Mouse (Mus musculus): ENCODE results near the gene Dgcr6. TPM values are rescaled to one million over a fixed set of nuclear protein-coding genes. Genes with fewer than 3 reads are reported as not detected.

Dgcr6 gene
- polyA plus RNA-seq, 1 experiment from 2014 or later, result 167 TPM

GRCm38 (mm10) chr16:18103366-18103765 is 50.7 kb downstream of the Dgcr6 start:
- H3K27ac ChIP-seq (replicated peaks), result no peak overlapping the region
- no peak overlapping the region for H3K9ac ChIP-seq (replicated peaks)
- no peaks in the 10 kb centered on the region for H3K4me1 ChIP-seq
- H3K36me3 ChIP-seq, result no peaks in the 10 kb centered on the region
- no peak for ATAC-seq (replicated peaks)
- H3K27me3 ChIP-seq, result no peaks in the 10 kb centered on the region
- no peaks in the 10 kb centered on the region for H3K9me3 ChIP-seq
- no peak overlapping the region for H3K4me3 ChIP-seq
- WGBS, result 82% methylated on average over 1 of the region's 1 CpGs
- no peak overlapping the region for H3K4me2 ChIP-seq (replicated peaks)

DNA sequence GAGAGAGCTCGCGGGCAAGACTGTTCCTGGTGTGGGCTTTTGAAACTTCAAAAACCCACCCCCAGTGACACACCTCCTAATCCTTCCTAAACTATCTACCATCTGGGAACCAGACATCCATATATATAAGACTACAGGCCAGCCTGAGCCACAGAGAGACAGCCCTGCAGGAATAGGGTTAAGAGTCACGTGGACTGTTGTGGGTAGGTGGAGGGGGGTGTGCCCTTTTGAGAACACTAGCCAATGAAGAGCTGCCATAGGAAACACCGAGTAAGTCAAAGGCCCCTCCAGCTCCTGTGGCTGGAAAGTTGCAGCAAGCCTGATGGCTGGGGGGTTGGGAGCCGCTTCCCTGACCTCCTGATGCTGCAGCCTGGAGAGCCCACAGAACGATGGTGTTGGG is 51.1 kb downstream of the Dgcr6 start:
- Histone ChIP-seq H3K9me3 (no peaks in the 10 kb centered on the region), H3K27me3 (no peaks in the 10 kb centered on the region), H3K27ac (replicated peaks) (no peak overlapping the region), H3K9ac (replicated peaks) (no peak overlapping the region), H3K4me2 (replicated peaks) (no peak overlapping the region), H3K36me3 (no peaks in the 10 kb centered on the region), H3K4me3 (no peak overlapping the region), H3K4me1 (no peaks in the 10 kb centered on the region)
- 36% methylated on average over 6 of the region's 6 CpGs for WGBS
- ATAC-seq (replicated peaks), result no peak

GRCm38 (mm10) chr16:18108221-18108966 is 55.7 kb downstream of the Dgcr6 start:
- Histone ChIP-seq H3K27ac (replicated peaks) (no peak overlapping the region), H3K9ac (replicated peaks) (no peak overlapping the region), H3K4me2 (replicated peaks) (no peak overlapping the region), H3K4me3 (no peak overlapping the region), H3K4me1 (no peaks in the 10 kb centered on the region), H3K36me3 (no peaks in the 10 kb centered on the region), H3K27me3 (no peaks in the 10 kb centered on the region), H3K9me3 (no peaks in the 10 kb centered on the region; the same call in 1 of the 2 replicates)
- ATAC-seq (replicated peaks), result peak; percentile 59
- 59% methylated on average over 5 of the region's 5 CpGs for WGBS

DNA sequence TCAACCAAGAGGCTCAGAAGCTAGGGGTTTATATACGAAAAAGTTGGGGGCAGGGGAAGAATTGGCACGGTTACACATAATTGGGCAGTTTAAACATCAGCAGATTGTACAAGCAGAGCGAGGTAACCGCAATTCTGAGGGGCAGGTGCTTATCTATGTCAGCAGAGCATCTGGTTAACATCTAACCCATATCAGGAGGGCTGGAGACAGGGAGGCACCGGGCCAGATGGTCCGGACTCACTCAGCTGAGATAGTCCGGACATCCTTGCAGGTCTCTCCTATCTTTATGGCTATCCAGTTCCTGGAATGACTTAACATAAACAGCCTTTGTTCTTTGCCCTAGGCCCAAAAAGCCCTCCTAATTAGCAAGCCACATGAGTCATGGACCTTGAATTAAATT is 58.4 kb downstream of the Dgcr6 start:
- H3K36me3 ChIP-seq, result no peaks in the 10 kb centered on the region
- H3K27me3 ChIP-seq, result no peaks in the 10 kb centered on the region
- H3K4me2 ChIP-seq (replicated peaks), result no peak overlapping the region
- ATAC-seq (replicated peaks), result no peak
- no peaks in the 10 kb centered on the region; the same call in 1 of the 2 replicates for H3K9me3 ChIP-seq
- H3K27ac ChIP-seq (replicated peaks), result no peak overlapping the region
- H3K4me1 ChIP-seq, result no peaks in the 10 kb centered on the region
- WGBS, result 81% methylated on average over 7 of the region's 7 CpGs
- no peak overlapping the region for H3K4me3 ChIP-seq
- no peak overlapping the region for H3K9ac ChIP-seq (replicated peaks)

DNA sequence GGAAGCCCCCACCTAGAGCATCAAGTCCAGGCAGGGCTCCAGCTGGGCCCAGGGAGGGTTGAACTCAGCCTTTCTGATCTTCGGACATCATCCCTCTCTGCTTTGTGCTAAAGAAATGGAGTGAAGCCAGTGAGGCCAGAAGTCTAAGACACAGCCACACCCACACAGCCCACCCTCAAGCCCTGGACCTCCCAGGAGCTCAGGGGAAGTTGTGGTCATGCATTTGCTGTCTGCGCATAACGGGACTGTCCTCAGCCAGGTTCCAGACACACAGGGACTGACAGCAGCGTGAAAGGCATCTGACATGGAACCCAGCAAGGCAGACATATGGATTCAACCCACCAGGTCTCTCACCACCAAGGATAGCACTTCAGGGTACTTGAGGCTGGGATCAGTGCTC is 63.8 kb downstream of the Dgcr6 start:
- ATAC-seq (replicated peaks), result no peak
- Histone ChIP-seq H3K9me3 (no peaks in the 10 kb centered on the region), H3K36me3 (no peaks in the 10 kb centered on the region), H3K4me2 (replicated peaks) (no peak overlapping the region), H3K27ac (replicated peaks) (no peak overlapping the region), H3K4me1 (peaks cover 8% of the 10 kb centered on the region), H3K27me3 (no peaks in the 10 kb centered on the region), H3K9ac (replicated peaks) (no peak overlapping the region), H3K4me3 (no peak overlapping the region)
- 81% methylated on average over 4 of the region's 4 CpGs for WGBS

DNA sequence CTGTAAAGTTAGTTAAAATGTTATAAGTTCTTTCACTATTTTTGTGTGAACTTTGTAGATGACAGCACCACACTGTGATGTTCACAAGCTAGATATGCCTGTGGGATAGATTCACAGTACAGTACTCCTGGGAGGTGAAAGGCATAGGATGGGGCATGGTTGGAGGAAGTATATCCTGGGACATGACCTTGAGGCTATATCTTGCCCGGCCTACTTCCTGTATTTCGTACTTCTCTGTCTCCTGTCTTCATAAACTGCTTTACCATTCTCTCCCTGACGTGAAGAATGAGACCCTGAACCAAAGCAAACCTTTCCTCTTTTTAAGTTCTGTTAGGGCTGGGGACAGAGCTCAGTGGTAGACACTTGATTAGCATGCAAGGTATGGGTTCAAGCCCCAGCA is 65.6 kb downstream of the Dgcr6 start:
- Histone ChIP-seq H3K9ac (replicated peaks) (no peak overlapping the region), H3K27ac (replicated peaks) (no peak overlapping the region), H3K4me1 (peaks cover 8% of the 10 kb centered on the region), H3K27me3 (no peaks in the 10 kb centered on the region), H3K36me3 (no peaks in the 10 kb centered on the region), H3K4me2 (replicated peaks) (no peak overlapping the region), H3K4me3 (no peak overlapping the region), H3K9me3 (no peaks in the 10 kb centered on the region)
- 90% methylated on average over 3 of the region's 3 CpGs for WGBS
- ATAC-seq (replicated peaks), result no peak

- WGBS, result 15% methylated on average over 8 of the region's 8 CpGs
- no peak overlapping the region for H3K9ac ChIP-seq (replicated peaks)
- peak; percentile 82 for ATAC-seq (replicated peaks)
- H3K36me3 ChIP-seq, result no peaks in the 10 kb centered on the region
- no peaks in the 10 kb centered on the region for H3K27me3 ChIP-seq
- peak overlapping the region; percentile 38 for H3K27ac ChIP-seq (replicated peaks)
- H3K4me3 ChIP-seq, result no peak overlapping the region
- peaks cover 8% of the 10 kb centered on the region for H3K4me1 ChIP-seq
- H3K9me3 ChIP-seq, result no peaks in the 10 kb centered on the region
- H3K4me2 ChIP-seq (replicated peaks), result no peak overlapping the region
Measured at GRCm38 (mm10) chr16:18119031-18119730, 66.5 kb downstream of the Dgcr6 start.

Other genes with a start within 250 kb of the Dgcr6 start
- gene B830017H08Rik, start 219.7 kb upstream of the Dgcr6 start, polyA plus RNA-seq (2015; fragmentation: Nextera tagmentation; extraction: Ambion mirVana), result 0.93 and 1.3 TPM in 2 replicates
- gene Car15, start 214.5 kb upstream of the Dgcr6 start, polyA plus RNA-seq (2015; fragmentation: Nextera tagmentation; extraction: Ambion mirVana), result 4.8 and 5.7 TPM in 2 replicates
- 0.23 and 0.67 TPM in 2 replicates for gene Gm20518, start 161.2 kb upstream of the Dgcr6 start, polyA plus RNA-seq (2015; fragmentation: Nextera tagmentation; extraction: Ambion mirVana)
- 0.08 and 0.09 TPM in 2 replicates for gene Tssk1, start 158.6 kb upstream of the Dgcr6 start, polyA plus RNA-seq (2015; fragmentation: Nextera tagmentation; extraction: Ambion mirVana)
- gene Dgcr2, start 154.3 kb upstream of the Dgcr6 start, polyA plus RNA-seq (2015; fragmentation: Nextera tagmentation; extraction: Ambion mirVana), result 99.8 and 99.9 TPM in 2 replicates
- gene Tssk2, start 154.2 kb upstream of the Dgcr6 start, polyA plus RNA-seq (2015; fragmentation: Nextera tagmentation; extraction: Ambion mirVana), result not detected in 2 replicates
- 53.5 and 58.1 TPM in 2 replicates for gene Ess2, start 141.5 kb upstream of the Dgcr6 start, polyA plus RNA-seq (2015; fragmentation: Nextera tagmentation; extraction: Ambion mirVana)
- gene Gsc2, start 137.8 kb upstream of the Dgcr6 start, polyA plus RNA-seq (2015; fragmentation: Nextera tagmentation; extraction: Ambion mirVana), result 0.19 TPM in 1 of 2 replicates, not detected in the other
- 139 and 145 TPM in 2 replicates for gene Slc25a1, start 124.6 kb upstream of the Dgcr6 start, polyA plus RNA-seq (2015; fragmentation: Nextera tagmentation; extraction: Ambion mirVana)
- gene Vpreb2, start 72.4 kb upstream of the Dgcr6 start, polyA plus RNA-seq (2015; fragmentation: Nextera tagmentation; extraction: Ambion mirVana), result not detected in 2 replicates
- 2.9 and 3.7 TPM in 2 replicates for gene Prodh, start 37.3 kb downstream of the Dgcr6 start, polyA plus RNA-seq (2015; fragmentation: Nextera tagmentation; extraction: Ambion mirVana)
- 18.1 and 21.9 TPM in 2 replicates for gene Rtn4r, start 74.8 kb downstream of the Dgcr6 start, polyA plus RNA-seq (2015; fragmentation: Nextera tagmentation; extraction: Ambion mirVana)
- 0.27 TPM in 1 of 2 replicates, not detected in the other for gene Ccdc188, start 165.0 kb downstream of the Dgcr6 start, polyA plus RNA-seq (2015; fragmentation: Nextera tagmentation; extraction: Ambion mirVana)
- 17.9 and 18.9 TPM in 2 replicates for gene Zdhhc8, start 182.3 kb downstream of the Dgcr6 start, polyA plus RNA-seq (2015; fragmentation: Nextera tagmentation; extraction: Ambion mirVana)
- gene Trmt2a, start 195.8 kb downstream of the Dgcr6 start, polyA plus RNA-seq (2015; fragmentation: Nextera tagmentation; extraction: Ambion mirVana), result 114 and 119 TPM in 2 replicates
- gene Ranbp1, start 195.9 kb downstream of the Dgcr6 start, polyA plus RNA-seq (2015; fragmentation: Nextera tagmentation; extraction: Ambion mirVana), result 441 and 464 TPM in 2 replicates
- 3.1 and 6.6 TPM in 2 replicates for gene Gm49776, start 205.5 kb downstream of the Dgcr6 start, polyA plus RNA-seq (2015; fragmentation: Nextera tagmentation; extraction: Ambion mirVana)
- gene Dgcr8, start 236.4 kb downstream of the Dgcr6 start, polyA plus RNA-seq (2015; fragmentation: Nextera tagmentation; extraction: Ambion mirVana), result 38.5 and 40.9 TPM in 2 replicates

All from forebrain, embryonic 15.5 days (tissue).